Mouse (Mus musculus) hematopoietic stem cell, adult 5-6 weeks (primary cell): ENCODE data around the gene Nfatc2. TPM values are rescaled to one million over a fixed set of nuclear protein-coding genes. Genes with fewer than 3 reads are reported as not detected.

Experiments used
- ATAC-seq, 2 experiments: fragments of 125-278 bp in 1 of 2; replicated peaks in 1 of 2; 2 replicates each; pipeline ENCODE4 v1.8.0; 2016 to 2017; ENCODE audit warnings: inconsistent platforms in 2 of 2, mild to moderate bottlenecking in 2 of 2, moderate number of reproducible peaks in 2 of 2, low read depth in 1 of 2, moderate TSS enrichment in 1 of 2; ENCODE audit not compliant: low FRiP score in 2 of 2, poor library complexity in 2 of 2, severe bottlenecking in 2 of 2, insufficient read depth in 1 of 2, low TSS enrichment in 1 of 2
- total RNA-seq: library from RNA; stranded (forward); fragments of 172-1452, 232-1000 nt; gene quantifications from 2 replicates; pipeline ENCODE4 v1.2.3, GENCODE M21; 2017

Nfatc2 gene
- total RNA-seq, 1 experiment from 2014 or later, result 5.6 TPM

- ATAC-seq, result no peak
Measured at GRCm38 (mm10) chr2:168587159-168587558, 14.3 kb downstream of the Nfatc2 start.

GRCm38 (mm10) chr2:168586512-168586911 lies 14.9 kb downstream of the Nfatc2 start:
- ATAC-seq, result no peak

DNA sequence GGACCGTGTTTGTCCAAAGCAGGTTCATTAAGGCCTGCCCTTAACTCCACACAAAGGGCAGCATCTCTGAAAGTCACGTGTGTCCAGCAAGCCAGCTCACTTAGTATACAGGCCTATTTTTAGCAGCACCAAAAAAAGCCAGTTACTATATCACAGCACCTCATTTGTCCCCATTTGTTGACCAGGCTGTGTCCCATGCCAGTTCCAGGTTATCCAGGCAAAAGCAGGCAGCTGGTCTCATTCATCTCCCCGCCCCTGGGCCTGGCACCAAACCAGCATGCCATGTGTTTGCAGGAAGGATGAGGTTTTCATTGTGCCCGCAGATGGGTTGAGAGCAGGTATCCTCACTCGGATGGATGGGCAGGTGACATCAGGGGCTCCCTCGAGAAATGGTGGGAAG lies 16.6 kb downstream of the Nfatc2 start:
- ATAC-seq, result no peak

DNA sequence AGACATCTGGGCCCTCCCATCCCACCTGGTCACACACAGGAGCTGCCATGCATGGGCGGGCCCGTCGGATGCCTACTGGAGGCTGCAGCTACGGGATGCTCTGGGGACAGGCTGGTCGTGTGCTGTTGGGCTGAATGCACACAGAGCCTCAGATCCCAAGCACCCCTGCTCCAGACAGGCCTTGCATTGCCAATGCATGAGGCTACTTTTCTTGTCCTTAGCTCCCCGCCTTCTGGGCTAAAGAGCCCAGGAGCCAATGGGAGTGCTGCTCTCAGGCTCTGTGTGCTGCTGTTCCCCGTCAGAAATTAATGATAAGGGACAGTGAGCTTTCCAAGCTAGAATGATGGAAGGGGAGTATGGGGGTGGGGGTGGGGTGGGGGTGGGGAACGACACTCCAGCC lies 17.0 kb downstream of the Nfatc2 start:
- no peak for ATAC-seq

- peak; percentile 73 to 74 for ATAC-seq
Measured at GRCm38 (mm10) chr2:168583084-168583483, 18.4 kb downstream of the Nfatc2 start.

DNA sequence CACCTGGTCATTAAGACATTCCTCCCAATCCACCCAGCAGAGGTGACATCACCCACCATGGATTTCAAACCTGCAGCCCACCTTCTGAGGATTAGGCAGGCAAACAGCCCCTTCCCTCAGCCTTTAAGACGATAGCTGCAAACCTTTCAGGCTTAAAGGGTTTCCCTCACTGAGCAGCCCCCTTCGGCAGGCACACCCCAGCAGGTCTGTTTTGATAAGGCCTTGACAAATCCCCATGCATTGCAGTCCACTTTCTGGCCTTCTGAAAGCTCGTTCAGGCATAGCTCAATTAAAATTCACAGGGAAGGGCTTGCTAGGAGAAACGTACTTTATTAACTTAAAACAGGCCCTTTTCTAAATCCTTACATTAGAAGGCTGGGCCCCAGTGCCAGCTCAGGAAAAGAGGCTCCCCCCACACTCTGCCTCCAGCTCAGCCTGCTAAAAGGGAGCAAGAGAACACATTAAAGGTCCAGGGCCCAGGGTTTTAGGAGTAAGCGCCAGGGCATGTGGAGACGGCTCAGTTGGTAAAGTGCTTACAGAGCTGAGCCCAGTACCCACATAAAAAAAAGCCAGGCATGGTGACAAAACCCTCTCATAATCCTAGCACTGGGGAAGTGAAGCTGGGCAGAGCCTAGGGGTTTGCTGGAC lies 20.1 kb downstream of the Nfatc2 start:
- no peak for ATAC-seq

DNA sequence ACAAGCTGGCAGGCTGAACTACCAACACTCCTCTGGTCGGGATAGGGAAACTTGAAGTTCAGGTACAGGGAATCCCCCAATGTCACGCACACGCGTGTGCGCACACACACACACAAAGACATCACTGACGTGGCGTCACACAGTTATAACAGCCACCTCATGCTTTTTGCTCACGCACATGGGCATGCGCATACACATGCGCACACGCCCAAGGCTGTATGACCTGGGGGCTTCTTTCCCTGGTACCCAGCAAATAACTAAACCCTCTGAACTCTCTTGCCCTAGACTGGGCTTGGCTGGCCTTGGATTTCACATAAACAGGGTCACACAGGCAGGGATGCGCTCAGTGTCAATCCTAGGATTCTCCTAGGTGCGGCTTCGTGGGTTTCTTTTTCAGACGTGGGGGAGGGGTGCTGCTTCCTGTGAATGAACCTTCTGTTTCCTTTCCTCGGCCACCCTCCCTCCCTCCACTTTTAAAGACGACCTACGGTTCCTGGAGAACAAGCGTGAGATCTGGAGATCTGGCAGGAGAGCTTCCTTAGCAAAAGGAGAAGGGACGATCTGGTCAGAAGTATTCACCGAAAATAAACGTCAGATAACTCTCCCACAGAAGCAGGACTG lies 21.1 kb downstream of the Nfatc2 start:
- ATAC-seq, result peak in 1 of 2 experiments; percentile 15; a peak in 1 of 4 replicates

GRCm38 (mm10) chr2:168579601-168580130 lies 21.8 kb downstream of the Nfatc2 start:
- no peak for ATAC-seq

- ATAC-seq, result peak in 1 of 2 experiments; percentile 15; a peak in 1 of 4 replicates
Measured at GRCm38 (mm10) chr2:168579109-168579508, 22.3 kb downstream of the Nfatc2 start.

GRCm38 (mm10) chr2:168578132-168578531 lies 23.3 kb downstream of the Nfatc2 start:
- no peak for ATAC-seq

- no peak for ATAC-seq
Measured at GRCm38 (mm10) chr2:168577381-168577780, 24.1 kb downstream of the Nfatc2 start.

DNA sequence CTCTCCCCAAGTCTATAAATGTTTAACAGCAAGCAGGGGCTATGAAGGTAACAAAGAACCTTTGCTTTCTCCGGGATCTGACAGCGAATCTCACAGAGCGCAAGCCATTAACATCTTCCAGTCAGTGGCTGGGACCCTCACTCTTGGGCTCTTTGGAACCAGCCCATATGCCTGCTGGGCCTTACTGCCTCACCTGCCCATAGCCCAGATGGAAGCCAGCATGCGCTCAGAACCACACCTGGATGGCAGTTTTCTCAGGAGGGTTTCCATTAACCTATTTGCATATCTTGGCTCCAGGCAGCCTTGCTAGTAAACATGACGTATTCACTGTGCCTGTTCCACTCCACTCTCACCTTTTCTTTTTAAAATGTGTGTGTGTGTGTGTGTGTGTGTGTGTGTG lies 25.6 kb downstream of the Nfatc2 start:
- no peak for ATAC-seq

- no peak for ATAC-seq
Measured at GRCm38 (mm10) chr2:168574934-168575333, 26.5 kb downstream of the Nfatc2 start.

DNA sequence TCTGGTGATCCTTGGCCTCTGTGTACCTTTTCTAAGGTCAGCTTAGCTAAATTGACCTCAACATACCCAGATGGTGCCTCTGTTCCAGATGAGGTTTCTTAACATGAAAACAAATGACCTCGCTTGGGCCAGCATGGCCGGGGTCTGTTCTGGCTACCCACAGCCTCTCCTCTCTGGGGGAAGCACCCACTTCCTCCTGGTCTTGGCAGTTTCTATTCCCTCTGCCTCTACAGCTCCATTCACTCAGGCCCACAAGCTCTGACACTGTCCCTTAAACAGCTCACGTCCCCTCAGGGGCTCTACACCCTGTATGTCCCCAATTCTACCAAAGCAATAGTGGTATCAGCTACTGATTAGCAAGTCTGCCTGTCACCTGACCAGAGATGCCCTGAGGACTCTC lies 27.6 kb downstream of the Nfatc2 start:
- ATAC-seq, result no peak; a peak in 1 of 4 replicates

DNA sequence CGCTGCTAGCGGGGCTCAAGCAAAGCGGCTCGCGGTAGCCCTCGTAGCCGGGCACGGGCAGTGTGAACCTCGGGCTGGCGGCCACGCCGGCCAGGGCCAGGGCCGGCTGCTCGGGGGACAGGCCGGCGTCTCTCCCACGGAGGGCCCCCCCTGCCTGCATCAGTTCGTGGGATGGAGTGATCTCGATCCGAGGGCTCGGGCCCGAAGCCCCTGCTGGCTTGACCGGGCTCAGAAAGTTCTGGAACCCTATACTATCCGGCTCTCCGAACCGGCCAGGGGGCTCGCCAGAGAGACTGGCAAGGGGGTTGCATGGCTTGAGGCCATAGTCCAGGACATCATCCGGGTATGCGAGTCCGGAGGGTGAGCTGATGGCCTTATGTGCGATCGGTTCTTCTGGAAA lies 30.2 kb downstream of the Nfatc2 start:
- ATAC-seq, result no peak

GRCm38 (mm10) chr2:168565538-168566253 lies 35.8 kb downstream of the Nfatc2 start:
- 0 out of 4 replicates have a peak, but pooled peaks have one; percentile 3 to 25 for ATAC-seq

- peak; percentile 60 to 80 for ATAC-seq
Measured at GRCm38 (mm10) chr2:168563184-168563583, 38.3 kb downstream of the Nfatc2 start.

- no peak for ATAC-seq
Measured at GRCm38 (mm10) chr2:168557035-168557434, 44.4 kb downstream of the Nfatc2 start.
